Mouse (Mus musculus): ENCODE measurements around the gene Cxcl2. TPM values are rescaled to one million over a fixed set of nuclear protein-coding genes. Genes with fewer than 3 reads are reported as not detected.

The Cxcl2 gene
- polyA plus RNA-seq, 1 experiment: not detected

GRCm38 (mm10) chr5:90952731-90953481 lies 49.2 kb downstream of the Cxcl2 start:
- TF ChIP-seq POLR2A (IDR thresholded peaks at IDR 0.05; ENCODE audit: extremely low read depth, insufficient read depth, low read length) (no peak), CTCF (IDR thresholded peaks at IDR 0.05; ENCODE audit: extremely low read depth, insufficient read depth, low read length) (peak; percentile 27; the same call in 1 of the 2 replicates)
- no peak overlapping the region for H3K27ac ChIP-seq (ENCODE audit: insufficient read depth, low read length)
- H3K4me3 ChIP-seq (ENCODE audit: insufficient read depth, low read length): no peak overlapping the region
- no peaks in the 10 kb centered on the region for H3K4me1 ChIP-seq (ENCODE audit: control insufficient read depth, insufficient read depth, low read length)

Other genes starting within 250 kb of the Cxcl2 start
- gene Cxcl5, start 144.5 kb upstream of the Cxcl2 start, polyA plus RNA-seq (2012; rRNA removed): 0.19 and 0.38 TPM in 2 replicates
- 0.08 and 0.36 TPM in 2 replicates for gene Ppbp, start 135.4 kb upstream of the Cxcl2 start, polyA plus RNA-seq (2012; rRNA removed)
- gene Pf4, start 131.4 kb upstream of the Cxcl2 start, polyA plus RNA-seq (2012; rRNA removed): 5.0 and 6.5 TPM in 2 replicates
- gene Cxcl3, start 117.8 kb upstream of the Cxcl2 start, polyA plus RNA-seq (2012; rRNA removed): not detected in 2 replicates
- gene Cxcl15, start 109.3 kb upstream of the Cxcl2 start, polyA plus RNA-seq (2012; rRNA removed): not detected in 2 replicates
- gene Cxcl1, start 12.6 kb upstream of the Cxcl2 start, polyA plus RNA-seq (2012; rRNA removed): 0.06 and 0.08 TPM in 2 replicates
- gene Mthfd2l, start 27.2 kb downstream of the Cxcl2 start, polyA plus RNA-seq (2012; rRNA removed): 16.7 and 18.2 TPM in 2 replicates
- 0.11 and 0.19 TPM in 2 replicates for gene Epgn, start 123.6 kb downstream of the Cxcl2 start, polyA plus RNA-seq (2012; rRNA removed)
- gene Ereg, start 170.8 kb downstream of the Cxcl2 start, polyA plus RNA-seq (2012; rRNA removed): not detected in 2 replicates
- gene Areg, start 235.7 kb downstream of the Cxcl2 start, polyA plus RNA-seq (2012; rRNA removed): 0.10 and 0.11 TPM in 2 replicates